Mouse (Mus musculus) spleen, embryonic (tissue): Measurements from ENCODE around the gene Klrg2.

ENCODE experiments used
- CTCF ChIA-PET: fragments of 350-600 bp; sonication (Branson Sonifier 250); formaldehyde crosslinking; loops from one replicate; lab custom pipeline; 2022; lab: Charles Lee

The Klrg2 gene

DNA sequence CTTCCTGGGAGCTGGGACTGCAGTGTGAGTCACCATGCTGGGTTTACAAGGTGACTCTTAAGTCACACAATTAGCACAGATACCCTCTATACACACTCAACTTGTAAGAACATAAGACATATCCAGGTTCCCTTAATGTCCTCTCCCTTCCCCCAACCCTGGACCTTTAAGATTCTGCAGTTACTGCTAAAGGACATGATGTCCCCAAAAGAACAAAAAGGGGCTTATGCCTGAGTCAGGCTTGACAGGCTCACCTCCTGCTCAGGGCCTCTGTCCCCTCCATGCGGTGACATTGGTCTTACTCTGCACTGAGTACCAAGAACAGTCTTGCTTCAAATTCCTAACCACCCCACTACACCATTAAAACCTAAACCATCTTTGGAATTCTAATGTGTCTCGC, 4.2 kb downstream of the Klrg2 start:
- CTCF ChIA-PET: no interaction called here

- CTCF ChIA-PET: no interaction called here
These were observed 7.5 kb downstream of the Klrg2 start for GRCm38 (mm10) chr6:38629556-38629955.

DNA sequence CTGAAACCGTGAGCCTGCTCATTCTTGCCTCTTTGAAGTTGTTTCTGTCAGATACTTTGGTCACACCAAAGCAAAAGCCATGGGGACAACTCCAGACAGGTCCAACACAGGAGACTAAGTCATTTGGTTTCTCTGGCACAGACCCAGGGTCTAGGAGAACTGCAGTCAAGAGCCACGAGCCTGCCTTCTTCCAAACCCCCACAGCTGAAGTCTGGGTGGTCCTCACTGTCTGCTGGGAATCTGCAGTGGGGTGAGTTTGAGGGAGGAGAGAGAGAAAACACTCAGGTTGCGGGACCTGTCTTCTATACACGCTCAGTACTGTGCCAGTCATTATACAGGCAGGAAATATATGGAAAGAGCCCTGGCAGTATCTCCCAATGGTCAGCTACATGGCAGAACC, 9.6 kb downstream of the Klrg2 start:
- CTCF ChIA-PET: no interaction called here

DNA sequence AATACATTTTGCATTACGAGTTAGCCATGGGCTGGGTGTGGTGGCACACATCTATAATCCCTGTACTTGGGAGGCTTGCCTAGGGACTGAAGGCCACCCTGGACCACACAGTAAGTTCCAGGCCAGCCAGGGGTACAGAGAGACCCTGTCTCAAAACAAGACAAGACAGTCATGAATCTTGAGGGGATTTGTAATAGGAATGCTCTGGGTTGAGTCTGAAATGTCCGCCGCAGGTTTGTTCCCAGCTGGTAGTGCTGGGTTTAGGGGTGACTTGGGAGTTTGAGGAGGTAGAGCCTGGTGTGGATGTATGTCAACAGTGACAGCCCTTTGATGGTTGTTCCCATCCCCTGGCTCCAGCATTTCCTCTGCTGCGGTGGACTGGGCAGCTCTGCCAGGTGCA, 10.0 kb downstream of the Klrg2 start:
- CTCF ChIA-PET: no interaction called here

GRCm38 (mm10) chr6:38626086-38626485, 11.0 kb downstream of the Klrg2 start:
- CTCF ChIA-PET: interaction anchor here (0.5 to 0.7 kb wide), 2 partner anchors 20 to 1094 kb away, joined by 11 to 16 read pairs; no protein-coding TSS in a partner anchor

GRCm38 (mm10) chr6:38624439-38624838, 12.6 kb downstream of the Klrg2 start:
- CTCF ChIA-PET: no interaction called here

DNA sequence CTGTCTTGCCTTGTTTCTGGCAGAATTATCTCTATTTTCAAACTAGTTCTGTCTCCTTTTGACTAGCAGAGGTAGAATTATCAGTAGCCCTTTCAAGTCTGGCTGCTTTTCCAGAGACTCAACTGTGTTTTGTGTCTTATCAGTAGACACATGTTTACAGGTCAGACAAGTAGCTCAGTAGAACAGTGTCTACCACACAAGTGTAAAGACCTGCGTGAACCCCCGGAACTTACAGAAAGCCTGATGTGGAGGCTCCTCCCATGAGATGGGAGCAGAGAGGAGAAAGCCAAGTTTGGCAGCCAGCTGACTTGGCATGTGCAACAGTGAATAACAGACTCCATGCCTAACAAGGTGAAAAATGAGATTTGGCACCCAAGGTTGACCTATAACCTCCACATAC, 13.6 kb downstream of the Klrg2 start:
- CTCF ChIA-PET: no interaction called here

DNA sequence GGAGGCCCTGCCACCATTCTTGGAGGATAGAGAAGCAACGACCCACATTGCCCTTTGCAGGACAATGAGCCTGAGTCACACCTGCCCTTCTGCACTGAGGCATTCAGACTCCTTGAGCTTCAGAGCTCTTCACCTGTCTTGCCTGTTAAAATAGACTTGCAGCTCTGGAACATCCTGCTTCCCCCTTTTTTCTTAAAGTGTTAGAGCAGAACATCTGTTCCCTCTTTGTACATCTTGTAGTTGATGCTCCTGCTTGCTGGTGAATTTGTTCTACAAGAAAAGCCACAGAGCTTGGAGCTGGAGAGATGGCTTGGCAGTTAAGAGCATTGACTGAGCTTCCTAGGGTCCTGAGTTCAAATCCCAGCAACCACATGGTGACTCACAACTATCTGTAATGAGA, 14.6 kb downstream of the Klrg2 start:
- CTCF ChIA-PET: no interaction called here

DNA sequence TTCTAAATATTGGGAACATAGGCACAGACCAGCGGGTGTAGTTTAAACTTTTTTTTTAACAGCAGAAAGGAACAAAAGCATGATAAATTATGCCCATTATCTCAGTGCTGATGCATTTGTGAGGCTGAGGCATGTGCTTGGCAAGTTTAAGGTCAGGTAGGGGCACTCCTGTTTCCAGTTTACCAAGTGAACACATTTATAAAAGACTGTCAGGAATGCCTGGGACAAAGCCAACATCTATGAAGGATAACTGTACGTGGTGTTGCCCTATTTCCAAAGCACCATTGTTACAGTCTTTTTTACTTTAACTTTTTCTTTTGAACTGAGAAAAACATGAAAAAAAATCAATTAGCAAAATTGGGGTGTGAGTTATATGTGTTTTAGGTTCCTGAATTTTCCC, 27.1 kb downstream of the Klrg2 start:
- CTCF ChIA-PET: no interaction called here

- CTCF ChIA-PET: no interaction called here
These were observed 39.6 kb downstream of the Klrg2 start for GRCm38 (mm10) chr6:38597481-38597880.

DNA sequence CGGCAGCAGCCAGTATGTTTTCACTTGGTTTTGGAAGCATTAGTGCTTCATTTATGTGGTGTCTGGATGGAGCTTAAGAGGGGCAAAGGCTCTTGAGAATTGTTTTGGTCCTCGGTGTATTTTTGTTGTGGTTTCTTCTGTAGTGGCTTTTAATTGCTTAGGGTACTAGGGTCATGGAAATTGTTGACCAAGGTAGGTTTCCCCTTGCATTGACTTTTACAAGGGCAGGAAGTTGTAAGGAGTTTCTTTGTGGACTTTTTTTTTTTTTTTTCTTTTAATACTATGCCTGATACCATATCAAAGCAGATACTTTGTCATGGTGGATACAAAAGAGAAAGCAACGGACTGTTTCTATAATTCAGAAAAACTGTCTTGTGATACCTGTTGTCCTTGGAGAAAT, 55.3 kb downstream of the Klrg2 start:
- CTCF ChIA-PET: no interaction called here

- CTCF ChIA-PET: interaction anchor here (0.6 to 1.1 kb wide), 2 partner anchors 36 to 48 kb away, joined by 3 to 4 read pairs; no protein-coding TSS in a partner anchor
These were observed 56.8 kb downstream of the Klrg2 start for GRCm38 (mm10) chr6:38580112-38580857.

- CTCF ChIA-PET: no interaction called here
These were observed 60.9 kb downstream of the Klrg2 start for GRCm38 (mm10) chr6:38576096-38576495.
